Mouse (Mus musculus) E14TG2a.4 (cell line): Measurements from ENCODE around the gene Lrrc41.

Experiments
- CTCF ChIP-seq: conservative IDR thresholded peaks from 2 replicates; pipeline ENCODE4 v1.5.1; 2014; ENCODE audit warnings: low read length
- NANOG ChIP-seq: IDR thresholded peaks from 2 replicates; pipeline ENCODE4 v1.6.1; 2014; ENCODE audit warnings: borderline replicate concordance, low read length, mixed read lengths

- TF ChIP-seq CTCF (no peak), NANOG (no peak)
Observed at GRCm38 (mm10) chr4:116143317-116143811, 68.3 kb downstream of the Lrrc41 start.
